Mouse (Mus musculus): ENCODE data around the gene Slc29a1.

DNA sequence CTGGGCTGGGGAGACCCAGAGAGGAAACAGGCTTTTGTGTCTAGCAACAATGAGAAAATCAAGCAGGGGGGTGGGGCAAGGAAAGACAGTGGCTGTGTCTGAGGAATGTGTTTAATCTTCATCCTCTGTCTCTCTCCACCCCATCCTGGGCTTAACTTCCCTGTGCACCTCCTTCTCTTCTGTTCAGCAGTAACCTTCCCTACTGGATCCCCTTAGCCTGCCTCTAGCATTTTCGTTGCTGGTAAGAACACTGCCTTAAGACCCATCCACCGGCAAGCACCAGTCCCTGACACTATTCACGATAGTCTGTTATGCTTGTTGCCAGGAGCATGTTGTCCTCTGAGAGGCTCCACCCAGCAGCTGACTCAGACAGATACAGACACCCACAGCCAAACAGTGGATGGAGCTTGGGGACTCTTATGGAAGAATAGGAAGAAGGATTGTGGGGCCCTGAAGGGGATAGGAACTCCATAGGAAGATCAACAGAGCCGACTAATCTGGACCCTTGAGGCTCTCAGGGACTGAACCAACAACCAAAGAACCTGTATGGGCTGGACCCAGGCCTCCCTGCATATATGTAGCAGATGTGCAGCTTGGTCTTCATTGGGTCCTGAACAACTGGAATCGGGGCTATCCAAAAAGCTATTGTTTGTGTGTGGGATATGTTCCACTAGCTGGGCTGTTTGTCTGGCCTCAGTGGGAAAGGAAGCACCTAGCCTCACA is 10.9 kb upstream of the Slc29a1 start:
- TF ChIP-seq POLR2A (IDR thresholded peaks at IDR 0.05; ENCODE audit: borderline replicate concordance, extremely low read depth, insufficient read depth, insufficient read length, poor library complexity, severe bottlenecking) (no peak), CTCF (IDR thresholded peaks at IDR 0.05; ENCODE audit: borderline replicate concordance, extremely low read depth, insufficient read depth, insufficient read length) (no peak)
